Mouse (Mus musculus) neural tube, embryonic 15.5 days (tissue): ENCODE results near the gene Zfp827. TPM values are rescaled to one million over a fixed set of nuclear protein-coding genes. Genes with fewer than 3 reads are reported as not detected.

Source experiments
- ATAC-seq: fragments of 200-750 bp; cut with Nextera tagmentation; 2 replicates; pipeline ENCODE4 v1.8.0; 2017; ENCODE audit warnings: mild to moderate bottlenecking, moderate TSS enrichment, moderate library complexity; ENCODE audit not compliant: low FRiP score
- H3K27ac ChIP-seq: fragments of 300-500 bp; sonication (generic); replicated peaks from 2 replicates; pipeline ENCODE4 v1.5.1; 2015; ENCODE audit warnings: mild to moderate bottlenecking, inconsistent platforms
- H3K27me3 ChIP-seq: fragments of 300-500 bp; sonication (generic); replicated peaks from 2 replicates; pipeline ENCODE4 v1.6.1; 2015; ENCODE audit warnings: inconsistent platforms
- H3K36me3 ChIP-seq: fragments of 300-500 bp; sonication (generic); 2 replicates; pipeline ENCODE4 v1.6.1; 2015; ENCODE audit warnings: inconsistent platforms
- H3K4me1 ChIP-seq: fragments of 300-500 bp; sonication (generic); 2 replicates; pipeline ENCODE4 v1.6.1; 2015; ENCODE audit warnings: inconsistent platforms
- H3K4me2 ChIP-seq: fragments of 300-500 bp; sonication (generic); 2 replicates; pipeline ENCODE4 v1.6.1; 2015; ENCODE audit warnings: inconsistent platforms, mild to moderate bottlenecking, moderate library complexity
- H3K4me3 ChIP-seq: fragments of 300-500 bp; sonication (generic); replicated peaks from 2 replicates; pipeline ENCODE4 v1.5.1; 2015; ENCODE audit warnings: mild to moderate bottlenecking, inconsistent platforms
- H3K9ac ChIP-seq: fragments of 300-500 bp; sonication (generic); replicated peaks from 2 replicates; pipeline ENCODE4 v1.6.1; 2015; ENCODE audit warnings: mild to moderate bottlenecking, inconsistent platforms
- H3K9me3 ChIP-seq: fragments of 300-500 bp; sonication (generic); replicated peaks from 2 replicates; pipeline ENCODE4 v1.6.1; 2016; ENCODE audit warnings: inconsistent platforms
- WGBS: fragments of 180-500 bp; shearing (Covaris S2); methylation state at CpG from one replicate; pipeline ENCODE4 v1.1.7; 2015; ENCODE audit warnings: mixed read lengths; 5-methylcytosine and 5-hydroxymethylcytosine counted together
- polyA plus RNA-seq: library from polyadenylated mRNA; unstranded; fragments of >200 nt; fragmentation: Nextera tagmentation; extraction: Ambion mirVana; gene quantifications from 2 replicates; pipeline ENCODE4 v1.2.1, GENCODE M21; 2015

The Zfp827 gene
- polyA plus RNA-seq, 1 experiment from 2014 or later: 10.4 TPM

GRCm38 (mm10) chr8:79145626-79146025 lies 117.4 kb downstream of the Zfp827 start:
- 88% methylated on average over 10 of the region's 10 CpGs for WGBS
- ATAC-seq: no peak
- H3K27ac ChIP-seq: peak overlapping the region; percentile 33; the same call in 1 of the 2 replicates

GRCm38 (mm10) chr8:79148799-79149198 lies 120.6 kb downstream of the Zfp827 start:
- H3K36me3 ChIP-seq: peaks cover 2% of the 10 kb centered on the region; the same call in 1 of the 2 replicates
- H3K27me3 ChIP-seq: no peaks in the 10 kb centered on the region
- no peaks in the 10 kb centered on the region for H3K9me3 ChIP-seq
- H3K4me3 ChIP-seq: no peak overlapping the region
- no peak overlapping the region for H3K9ac ChIP-seq
- 91% methylated on average over 10 of the region's 10 CpGs for WGBS
- no peak for ATAC-seq
- no peak overlapping the region for H3K4me2 ChIP-seq
- peaks cover 8% of the 10 kb centered on the region; the same call in 1 of the 2 replicates for H3K4me1 ChIP-seq
- H3K27ac ChIP-seq: no peak overlapping the region

More at GRCm38 (mm10) chr8:79145626-79146025, 117.4 kb downstream of the Zfp827 start:
- Histone ChIP-seq H3K36me3 (peaks cover 5% of the 10 kb centered on the region; the same call in 1 of the 2 replicates), H3K9me3 (no peaks in the 10 kb centered on the region), H3K9ac (no peak overlapping the region), H3K4me3 (no peak overlapping the region), H3K4me1 (peaks cover 8% of the 10 kb centered on the region; the same call in 1 of the 2 replicates), H3K4me2 (no peak overlapping the region), H3K27me3 (no peaks in the 10 kb centered on the region)

- no peak for ATAC-seq
- Histone ChIP-seq H3K9ac (no peak overlapping the region), H3K36me3 (peaks cover 2% of the 10 kb centered on the region; the same call in 1 of the 2 replicates), H3K27me3 (no peaks in the 10 kb centered on the region), H3K4me2 (no peak overlapping the region), H3K4me1 (0 out of 2 replicates have a peak, but pooled peaks cover 2% of the 10 kb centered on the region), H3K27ac (no peak overlapping the region), H3K4me3 (no peak overlapping the region), H3K9me3 (no peaks in the 10 kb centered on the region)
- WGBS: 94% methylated on average over 10 of the region's 10 CpGs
Observed at GRCm38 (mm10) chr8:79149880-79150279, 121.6 kb downstream of the Zfp827 start.

GRCm38 (mm10) chr8:79150544-79151192 lies 122.4 kb downstream of the Zfp827 start:
- H3K9me3 ChIP-seq: no peaks in the 10 kb centered on the region
- no peak overlapping the region for H3K27ac ChIP-seq
- no peak for ATAC-seq
- H3K36me3 ChIP-seq: peaks cover 2% of the 10 kb centered on the region; the same call in 1 of the 2 replicates
- 82% methylated on average over 11 of the region's 11 CpGs for WGBS
- no peak overlapping the region for H3K4me2 ChIP-seq
- no peak overlapping the region for H3K4me3 ChIP-seq
- no peaks in the 10 kb centered on the region for H3K27me3 ChIP-seq
- no peaks in the 10 kb centered on the region for H3K4me1 ChIP-seq
- no peak overlapping the region for H3K9ac ChIP-seq

- no peaks in the 10 kb centered on the region for H3K4me1 ChIP-seq
- 70% methylated on average over 4 of the region's 4 CpGs for WGBS
- no peak overlapping the region for H3K27ac ChIP-seq
- no peaks in the 10 kb centered on the region for H3K27me3 ChIP-seq
- no peak overlapping the region for H3K9ac ChIP-seq
- H3K4me2 ChIP-seq: no peak overlapping the region
- ATAC-seq: no peak
- H3K4me3 ChIP-seq: no peak overlapping the region
- H3K36me3 ChIP-seq: peaks cover 7% of the 10 kb centered on the region
- no peaks in the 10 kb centered on the region for H3K9me3 ChIP-seq
Observed at GRCm38 (mm10) chr8:79151644-79152043, 123.4 kb downstream of the Zfp827 start.

GRCm38 (mm10) chr8:79153201-79153600 lies 125.0 kb downstream of the Zfp827 start:
- no peak overlapping the region for H3K4me2 ChIP-seq
- H3K9me3 ChIP-seq: no peaks in the 10 kb centered on the region
- H3K27me3 ChIP-seq: no peaks in the 10 kb centered on the region
- no peaks in the 10 kb centered on the region for H3K4me1 ChIP-seq
- H3K36me3 ChIP-seq: peaks cover 11% of the 10 kb centered on the region
- no peak overlapping the region for H3K4me3 ChIP-seq
- H3K27ac ChIP-seq: no peak overlapping the region
- H3K9ac ChIP-seq: no peak overlapping the region
- WGBS: 100% methylated on average over 1 of the region's 1 CpGs
- no peak for ATAC-seq

- H3K9ac ChIP-seq: no peak overlapping the region
- 87% methylated on average over 4 of the region's 4 CpGs for WGBS
- no peaks in the 10 kb centered on the region for H3K9me3 ChIP-seq
- H3K27ac ChIP-seq: no peak overlapping the region
- ATAC-seq: no peak
- H3K36me3 ChIP-seq: peaks cover 11% of the 10 kb centered on the region
- no peak overlapping the region for H3K4me3 ChIP-seq
- H3K4me2 ChIP-seq: no peak overlapping the region
- H3K4me1 ChIP-seq: no peaks in the 10 kb centered on the region
- no peaks in the 10 kb centered on the region for H3K27me3 ChIP-seq
Observed at GRCm38 (mm10) chr8:79153637-79154036, 125.4 kb downstream of the Zfp827 start.

GRCm38 (mm10) chr8:79155556-79156161 lies 127.4 kb downstream of the Zfp827 start:
- WGBS: 94% methylated on average over 10 of the region's 10 CpGs
- Histone ChIP-seq H3K27ac (no peak overlapping the region), H3K27me3 (no peaks in the 10 kb centered on the region), H3K9me3 (no peaks in the 10 kb centered on the region), H3K4me3 (no peak overlapping the region), H3K9ac (no peak overlapping the region), H3K4me2 (no peak overlapping the region), H3K4me1 (no peaks in the 10 kb centered on the region), H3K36me3 (peaks cover 17% of the 10 kb centered on the region)
- no peak for ATAC-seq

GRCm38 (mm10) chr8:79157366-79157765 lies 129.1 kb downstream of the Zfp827 start:
- Histone ChIP-seq H3K4me2 (no peak overlapping the region), H3K27ac (no peak overlapping the region), H3K4me1 (no peaks in the 10 kb centered on the region), H3K9ac (no peak overlapping the region), H3K27me3 (no peaks in the 10 kb centered on the region), H3K4me3 (no peak overlapping the region), H3K36me3 (peaks cover 17% of the 10 kb centered on the region), H3K9me3 (no peaks in the 10 kb centered on the region)
- ATAC-seq: no peak
- WGBS: 70% methylated on average over 4 of the region's 4 CpGs

- H3K4me1 ChIP-seq: peaks cover 7% of the 10 kb centered on the region
- H3K9ac ChIP-seq: no peak overlapping the region
- H3K27me3 ChIP-seq: no peaks in the 10 kb centered on the region
- H3K27ac ChIP-seq: no peak overlapping the region; the same call in 1 of the 2 replicates
- H3K36me3 ChIP-seq: peaks cover 17% of the 10 kb centered on the region
- no peak overlapping the region for H3K4me2 ChIP-seq
- no peaks in the 10 kb centered on the region for H3K9me3 ChIP-seq
- 43% methylated on average over 2 of the region's 2 CpGs for WGBS
- ATAC-seq: no peak
- no peak overlapping the region for H3K4me3 ChIP-seq
Observed at GRCm38 (mm10) chr8:79158357-79158756, 130.1 kb downstream of the Zfp827 start.

GRCm38 (mm10) chr8:79159397-79159796 lies 131.2 kb downstream of the Zfp827 start:
- no peak overlapping the region for H3K27ac ChIP-seq
- WGBS: 85% methylated on average over 9 of the region's 9 CpGs
- H3K4me2 ChIP-seq: no peak overlapping the region
- no peak overlapping the region for H3K9ac ChIP-seq
- peaks cover 17% of the 10 kb centered on the region for H3K36me3 ChIP-seq
- ATAC-seq: no peak
- H3K4me3 ChIP-seq: no peak overlapping the region
- H3K4me1 ChIP-seq: peaks cover 16% of the 10 kb centered on the region
- no peaks in the 10 kb centered on the region for H3K27me3 ChIP-seq
- no peaks in the 10 kb centered on the region for H3K9me3 ChIP-seq

GRCm38 (mm10) chr8:79160302-79160701 lies 132.1 kb downstream of the Zfp827 start:
- Histone ChIP-seq H3K4me2 (no peak overlapping the region), H3K4me1 (peaks cover 16% of the 10 kb centered on the region), H3K27me3 (no peaks in the 10 kb centered on the region), H3K4me3 (no peak overlapping the region), H3K9me3 (no peaks in the 10 kb centered on the region), H3K36me3 (peaks cover 17% of the 10 kb centered on the region), H3K27ac (no peak overlapping the region), H3K9ac (no peak overlapping the region)
- ATAC-seq: no peak
- WGBS: 86% methylated on average over 4 of the region's 4 CpGs
